Mouse (Mus musculus): ENCODE data around the gene Foxq1. TPM values are rescaled to one million over a fixed set of nuclear protein-coding genes. Genes with fewer than 3 reads are reported as not detected.

The Foxq1 gene
- polyA plus RNA-seq, 2 experiments = 2.5 to 2.9 TPM

DNA sequence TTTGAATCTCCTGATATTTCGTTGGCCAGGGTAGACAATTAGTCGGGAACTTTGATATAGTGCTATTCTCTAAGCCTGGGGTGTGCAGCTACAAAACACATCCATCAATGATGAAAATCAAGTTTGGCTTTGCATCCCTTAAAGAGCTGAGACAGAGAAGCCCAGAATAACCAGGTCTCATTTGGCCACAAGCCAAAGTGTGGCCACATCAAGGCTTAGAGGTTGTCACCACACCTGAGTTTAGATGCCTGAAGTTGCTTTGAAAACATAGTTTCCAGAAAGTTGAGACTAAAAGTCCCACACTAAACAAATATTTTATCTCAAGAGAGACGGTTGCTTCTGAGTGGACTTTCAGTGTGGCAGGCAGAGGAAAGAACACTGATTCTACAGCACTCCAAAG lies 8.7 kb upstream of the Foxq1 start:
- Histone ChIP-seq H3K4me3 (replicated peaks; ENCODE audit: low read length) (no peak overlapping the region), H3K27ac (replicated peaks; ENCODE audit: low read depth, low read length) (no peak overlapping the region), H3K9me3 (ENCODE audit: control insufficient read depth, low read length) (no peaks in the 10 kb centered on the region), H3K4me1 (ENCODE audit: control insufficient read depth, insufficient read depth, low read length) (no peaks in the 10 kb centered on the region), H3K4me2 (replicated peaks; ENCODE audit: low read depth, low read length, severe bottlenecking) (no peak overlapping the region), H3K9ac (ENCODE audit: low read depth, low read length, severe bottlenecking) (no peak overlapping the region), H3K36me3 (ENCODE audit: control insufficient read depth, insufficient read depth, low read length) (no peaks in the 10 kb centered on the region), H3K27me3 (ENCODE audit: control insufficient read depth, insufficient read depth, low read length) (no peaks in the 10 kb centered on the region)
- DNase-seq (ENCODE audit: low spot score) (no peak), ATAC-seq (ENCODE audit: low FRiP score, low read depth) (no peak)
- 86% methylated on average over 3 of the region's 3 CpGs for WGBS
- no peak for TF ChIP-seq POLR2A (IDR thresholded peaks at IDR 0.05; ENCODE audit: borderline replicate concordance, extremely low read depth, insufficient read depth, insufficient read length)

DNA sequence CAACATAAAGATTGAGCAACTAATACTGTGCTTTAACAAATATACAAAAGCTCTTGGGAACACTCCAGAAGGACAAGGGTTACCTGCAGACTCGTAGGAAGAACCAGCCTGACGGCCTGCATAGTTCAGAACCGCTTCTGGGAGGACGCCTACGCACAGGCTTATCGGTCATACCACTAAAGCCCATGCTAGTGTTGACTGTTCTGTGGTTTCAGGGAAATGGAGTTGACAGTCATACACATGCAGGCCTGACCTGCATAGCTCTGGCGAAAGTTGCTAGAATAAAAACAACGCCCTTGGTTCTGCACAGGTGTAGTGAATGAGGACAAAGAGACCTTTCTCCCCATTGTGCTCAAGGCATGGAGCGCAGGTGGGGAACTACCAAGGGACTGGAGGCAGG lies 8.3 kb upstream of the Foxq1 start:
- Histone ChIP-seq H3K4me3 (replicated peaks; ENCODE audit: low read length) (no peak overlapping the region), H3K9me3 (ENCODE audit: control insufficient read depth, low read length) (no peaks in the 10 kb centered on the region), H3K36me3 (ENCODE audit: control insufficient read depth, insufficient read depth, low read length) (no peaks in the 10 kb centered on the region), H3K4me1 (ENCODE audit: control insufficient read depth, insufficient read depth, low read length) (no peaks in the 10 kb centered on the region), H3K9ac (ENCODE audit: low read depth, low read length, severe bottlenecking) (no peak overlapping the region), H3K27me3 (ENCODE audit: control insufficient read depth, insufficient read depth, low read length) (no peaks in the 10 kb centered on the region), H3K27ac (replicated peaks; ENCODE audit: low read depth, low read length) (no peak overlapping the region), H3K4me2 (replicated peaks; ENCODE audit: low read depth, low read length, severe bottlenecking) (no peak overlapping the region)
- DNase-seq (ENCODE audit: low spot score) (no peak), ATAC-seq (ENCODE audit: low FRiP score, low read depth) (no peak)
- TF ChIP-seq POLR2A (IDR thresholded peaks at IDR 0.05; ENCODE audit: borderline replicate concordance, extremely low read depth, insufficient read depth, insufficient read length) = no peak
- WGBS = 87% methylated on average over 9 of the region's 9 CpGs

DNA sequence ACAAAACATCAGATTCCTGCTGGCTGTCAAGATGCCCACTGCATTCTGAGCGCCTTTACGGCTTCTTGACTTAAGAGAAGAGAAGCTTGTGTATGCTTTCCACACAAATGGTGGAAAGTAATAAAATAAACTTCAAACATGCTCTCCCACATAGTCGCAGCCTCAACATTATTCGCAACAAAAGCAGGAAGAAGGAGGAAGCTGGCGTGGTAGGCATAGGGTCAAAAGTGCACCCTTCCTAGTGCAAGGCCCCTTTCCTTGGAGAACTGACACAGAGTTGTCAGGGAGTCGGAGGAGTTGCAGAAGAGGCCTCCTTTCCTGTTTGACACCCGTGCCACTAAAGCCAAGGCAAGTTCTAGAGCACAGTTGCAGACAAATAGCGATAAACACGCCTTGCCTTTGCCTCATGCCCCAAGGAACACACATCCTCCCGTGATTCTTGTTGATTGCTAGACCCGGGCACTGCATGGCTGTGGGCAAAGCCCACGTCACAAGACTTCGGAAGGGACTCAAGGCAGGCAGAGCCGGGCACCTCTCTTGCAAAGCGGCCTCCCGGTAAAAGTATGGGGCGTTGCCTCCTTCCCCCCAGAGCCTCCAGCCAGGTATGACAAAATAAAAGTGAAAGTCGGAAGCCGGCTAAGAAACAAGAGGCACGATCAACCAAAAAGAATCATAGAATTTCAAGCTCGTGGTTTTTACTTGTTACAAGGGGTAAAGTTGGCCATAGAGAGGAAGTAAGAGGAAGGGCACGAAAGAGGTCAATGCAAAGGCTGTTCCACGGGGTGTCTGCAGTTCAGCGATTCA lies 1.2 kb downstream of the Foxq1 start:
- H3K4me1 ChIP-seq (ENCODE audit: control insufficient read depth, insufficient read depth, low read length) = peaks cover 16% of the 10 kb centered on the region; the same call in 1 of the 2 replicates
- H3K9ac ChIP-seq (ENCODE audit: low read depth, low read length, severe bottlenecking) = no peak overlapping the region

DNA sequence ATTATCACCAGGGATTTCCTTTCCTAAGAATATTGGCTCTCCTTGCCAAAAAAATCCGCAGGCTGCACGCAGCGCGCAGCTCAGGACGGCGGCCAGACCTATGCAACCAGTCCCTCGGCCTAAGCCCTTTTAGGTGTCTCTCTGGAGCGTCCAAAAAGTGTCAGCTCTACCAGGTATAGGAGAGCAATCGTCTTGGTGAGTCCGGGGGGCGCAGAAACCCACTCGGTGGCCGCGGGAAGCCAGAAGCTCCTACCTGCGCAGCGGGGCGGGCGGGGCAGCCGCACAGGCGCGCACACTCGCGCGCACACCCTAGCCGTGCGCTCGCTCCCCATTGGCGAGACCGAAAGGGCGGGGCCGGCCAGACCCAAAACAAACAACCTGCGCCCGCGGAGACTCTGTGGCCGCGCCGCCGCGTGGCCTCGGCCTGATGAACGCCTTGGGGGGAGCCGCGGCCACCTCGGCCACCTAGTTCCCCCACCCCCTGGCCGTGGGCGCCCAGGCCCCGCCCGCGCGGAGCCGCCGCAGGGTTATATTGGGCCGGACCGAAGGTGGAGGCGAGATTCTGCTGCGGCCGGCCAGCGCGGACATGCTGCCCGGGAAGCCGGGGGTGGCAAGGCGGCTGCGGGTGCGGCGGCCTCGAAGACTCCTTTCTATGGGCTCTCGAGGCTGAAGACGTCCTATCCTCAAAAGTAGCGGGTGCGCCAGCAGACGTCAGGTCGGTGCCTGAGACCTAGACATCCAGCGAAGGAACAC lies 2.0 kb downstream of the Foxq1 start:
- no peak for TF ChIP-seq POLR2A (IDR thresholded peaks at IDR 0.05; ENCODE audit: borderline replicate concordance, extremely low read depth, insufficient read depth, insufficient read length)
- WGBS = 1% methylated on average over 61 of the region's 73 CpGs
- DNase-seq (ENCODE audit: low spot score) (peak; percentile 28), ATAC-seq (ENCODE audit: low FRiP score, low read depth) (peak; percentile 39; the same call in 1 of the 2 replicates)
- H3K4me3 ChIP-seq (replicated peaks; ENCODE audit: low read length) = peak overlapping the region; percentile 61
- peaks cover 16% of the 10 kb centered on the region; the same call in 1 of the 2 replicates for H3K4me1 ChIP-seq (ENCODE audit: control insufficient read depth, insufficient read depth, low read length)
- no peak overlapping the region for H3K27ac ChIP-seq (replicated peaks; ENCODE audit: low read depth, low read length)
- no peaks in the 10 kb centered on the region for H3K36me3 ChIP-seq (ENCODE audit: control insufficient read depth, insufficient read depth, low read length)
- no peaks in the 10 kb centered on the region for H3K9me3 ChIP-seq (ENCODE audit: control insufficient read depth, low read length)
- H3K4me2 ChIP-seq (replicated peaks; ENCODE audit: low read depth, low read length, severe bottlenecking) = peak overlapping the region; percentile 100
- peak overlapping the region; percentile 38 for H3K9ac ChIP-seq (ENCODE audit: low read depth, low read length, severe bottlenecking)
- H3K27me3 ChIP-seq (ENCODE audit: control insufficient read depth, insufficient read depth, low read length) = peaks cover 86% of the 10 kb centered on the region

More for the DNA sequence above, 1.2 kb downstream of the Foxq1 start:
- peaks cover 78% of the 10 kb centered on the region for H3K27me3 ChIP-seq (ENCODE audit: control insufficient read depth, insufficient read depth, low read length)
- TF ChIP-seq POLR2A (IDR thresholded peaks at IDR 0.05; ENCODE audit: borderline replicate concordance, extremely low read depth, insufficient read depth, insufficient read length) = no peak
- H3K4me3 ChIP-seq (replicated peaks; ENCODE audit: low read length) = peak overlapping the region; percentile 61
- H3K9me3 ChIP-seq (ENCODE audit: control insufficient read depth, low read length) = no peaks in the 10 kb centered on the region
- ATAC-seq (ENCODE audit: low FRiP score, low read depth) (no peak), DNase-seq (ENCODE audit: low spot score) (no peak)
- no peaks in the 10 kb centered on the region for H3K36me3 ChIP-seq (ENCODE audit: control insufficient read depth, insufficient read depth, low read length)
- WGBS = 7% methylated on average over 24 of the region's 24 CpGs
- H3K4me2 ChIP-seq (replicated peaks; ENCODE audit: low read depth, low read length, severe bottlenecking) = peak overlapping the region; percentile 100
- no peak overlapping the region for H3K27ac ChIP-seq (replicated peaks; ENCODE audit: low read depth, low read length)

All from limb, embryonic 14.5 days (tissue).